ENCODE assay signal across 25 mouse cellular contexts in genomic region chr10:128731992-128732391, GRCm38 (mm10). TPM values are rescaled to one million over a fixed set of nuclear protein-coding genes. Genes with fewer than 3 reads are reported as not detected.
"Had no signal": no experiment of that assay in that cellular context is flagged by ENCODE, and none has a peak within 500 bp of the region (broad histone marks: within the 10 kb centered on the region; RNA-seq: fewer than 3 reads in every experiment).

No protein-coding gene starts in this region.

- H3K4me3 ChIP-seq: gastrocnemius, adult 2 months; heart, adult 2 months; hindbrain, embryonic 10.5 days; hindbrain, embryonic 12.5 days; kidney, embryonic 15.5 days; layer of hippocampus, adult 2 months; limb, embryonic 13.5 days; limb, embryonic 15.5 days; liver, embryonic 12.5 days had no signal

- H3K36me3 ChIP-seq: hindbrain, embryonic 12.5 days; kidney, embryonic 15.5 days had no signal

- H3K9ac ChIP-seq: hindbrain, embryonic 12.5 days; hindbrain, embryonic 14.5 days; kidney, embryonic 15.5 days; limb, embryonic 13.5 days; limb, embryonic 15.5 days; liver, embryonic 12.5 days; liver, embryonic 14.5 days had no signal

- H3K9me3 ChIP-seq: hindbrain, embryonic 10.5 days; hindbrain, embryonic 12.5 days; kidney, embryonic 15.5 days; limb, embryonic 13.5 days; limb, embryonic 15.5 days; liver, embryonic 12.5 days had no signal

- DNase-seq: gastrocnemius, adult 2 months; gastrocnemius, postnatal 10 days; gastrocnemius, postnatal 25 days; heart, adult 11 months; heart, adult 2 months; heart, postnatal 10 days; heart, postnatal 4 days; kidney, adult 11 months; kidney, adult 2 months; kidney, adult 9 months; kidney, postnatal 25 days; kidney, postnatal 4 days; left cerebral cortex, postnatal 4 days had no signal

- H3K27me3 ChIP-seq: hindbrain, embryonic 12.5 days; kidney, embryonic 15.5 days; limb, embryonic 13.5 days; limb, embryonic 15.5 days; liver, embryonic 12.5 days had no signal

- H3K4me2 ChIP-seq: heart, embryonic 11.5 days; hindbrain, embryonic 12.5 days; hindbrain, embryonic 14.5 days; kidney, embryonic 15.5 days; limb, embryonic 13.5 days; limb, embryonic 15.5 days; liver, embryonic 12.5 days had no signal

- ATAC-seq: inflammation-experienced regulatory T-cells, adult 6 months had no signal

- H3K27ac ChIP-seq: gastrocnemius, adult 2 months; heart, adult 2 months; hindbrain, embryonic 10.5 days; hindbrain, embryonic 12.5 days; hindbrain, embryonic 14.5 days; kidney, postnatal 0 days; layer of hippocampus, adult 2 months; limb, embryonic 13.5 days; limb, embryonic 15.5 days; liver, embryonic 12.5 days; liver, embryonic 14.5 days had no signal

RNA-seq across cellular contexts. Expression of gene Pmel, which starts 28.0 kb away (rescaled TPM):
- total RNA-seq: gastrocnemius, adult 2 months had no signal
